11 mouse cellular contexts compared by ENCODE assay signal in genomic region chr4:150712856-150713255, GRCm38 (mm10).
DNase-seq lines count a peak whose midpoint lies in the region; ATAC-seq and TF ChIP-seq lines count a peak whose summit lies in the region.
"Had no signal": no experiment of that assay in that cellular context is flagged by ENCODE, and none has a peak within 500 bp of the region (broad histone marks: within the 10 kb centered on the region; RNA-seq: fewer than 3 reads in every experiment).

No protein-coding gene starts in this region.

- WGBS in kidney, adult 2 months: 41% methylated on average over 10 of the region's 10 CpGs
- WGBS in embryonic facial prominence, embryonic 13.5 days: 44% methylated on average over 10 of the region's 10 CpGs

- no peak for ATAC-seq in embryonic facial prominence, embryonic 13.5 days (ENCODE audit: insufficient number of reproducible peaks, insufficient read depth, low FRiP score, low TSS enrichment, low read depth)

- H3K9me3 ChIP-seq in embryonic facial prominence, embryonic 13.5 days: no peaks in the 10 kb centered on the region

- no peaks in the 10 kb centered on the region for H3K36me3 ChIP-seq in kidney, adult 2 months (ENCODE audit: control insufficient read depth, insufficient read depth, low read length)
- H3K36me3 ChIP-seq in embryonic facial prominence, embryonic 13.5 days: no peaks in the 10 kb centered on the region

- H3K4me2 ChIP-seq in embryonic facial prominence, embryonic 13.5 days: no peak overlapping the region

- TF ChIP-seq CTCF in kidney, adult 2 months (conservative IDR thresholded peaks at IDR 0.05; ENCODE audit: insufficient read depth, insufficient read length, low read depth, low read length): no peak

- TF ChIP-seq POLR2A in kidney, adult 2 months (IDR thresholded peaks at IDR 0.05; ENCODE audit: low read depth, low read length): no peak

- no peaks in the 10 kb centered on the region for H3K27me3 ChIP-seq in kidney, adult 2 months (replicated peaks; ENCODE audit: control insufficient read depth, insufficient read depth, low read length)
- H3K27me3 ChIP-seq in embryonic facial prominence, embryonic 13.5 days: no peaks in the 10 kb centered on the region
- H3K27me3 ChIP-seq: CH12.LX had no signal

- no peak overlapping the region for H3K4me3 ChIP-seq in kidney, adult 2 months (ENCODE audit: insufficient read depth, low read depth, low read length)
- no peak overlapping the region for H3K4me3 ChIP-seq in embryonic facial prominence, embryonic 13.5 days

- intact Hi-C loops in heart, postnatal 36 days (cut with DNase I): no loop called here

- peak overlapping the region; percentile 65 for H3K27ac ChIP-seq in kidney, adult 2 months (ENCODE audit: insufficient read depth, low read depth, low read length)
- peak overlapping the region; percentile 29; the same call in 1 of the 2 replicates for H3K27ac ChIP-seq in embryonic facial prominence, embryonic 13.5 days

- H3K9ac ChIP-seq in embryonic facial prominence, embryonic 13.5 days: no peak overlapping the region

- H3K4me1 ChIP-seq in kidney, adult 2 months (ENCODE audit: control insufficient read depth, insufficient read depth, low read length): peaks cover 59% of the 10 kb centered on the region
- peaks cover 23% of the 10 kb centered on the region for H3K4me1 ChIP-seq in embryonic facial prominence, embryonic 13.5 days

- no peak for DNase-seq in kidney, adult 2 months
- no peak for DNase-seq in kidney, adult 8-10 months
- DNase-seq in brain, adult 2 months (ENCODE audit: low read depth, low spot score): peak; percentile 31
- peak; percentile 30 to 61 for DNase-seq in heart, postnatal 36 days
- no peak for DNase-seq in adrenal gland, adult (ENCODE audit: inconsistent age in 2 of 2, low spot score in 1 of 2)
- DNase-seq in adipocyte (ENCODE audit: low spot score): no peak
- DNase-seq: cerebellum, postnatal 10 days; right cerebral cortex, postnatal 4 days; thymus, postnatal 14 days had no signal

Comparison
In these comparisons a context has a peak if more than half of its experiments do, and no peak if none do; other contexts are left out.
1. DNase-seq: peak in brain, adult 2 months (single experiment) and heart, postnatal 36 days (2 of 2); none in kidney, adult 2 months (single experiment), kidney, adult 8-10 months (0 of 2), adrenal gland, adult (0 of 2) and adipocyte (single experiment).